Mouse (Mus musculus) testis, adult 2 months (tissue): ENCODE results near the gene Inpp4b. TPM values are rescaled to one million over a fixed set of nuclear protein-coding genes. Genes with fewer than 3 reads are reported as not detected.
A peak's percentile ranks its signal among the peaks of the same experiment; 100 is the strongest.

ENCODE experiments used
- H3K27ac ChIP-seq: fragments of 200-500 bp; 2 replicates; pipeline ENCODE4 v1.5.1; 2012; ENCODE audit warnings: low read depth, low read length; ENCODE audit not compliant: control insufficient read depth, insufficient read depth
- H3K27me3 ChIP-seq: fragments of 200-500 bp; 2 replicates; pipeline ENCODE4 v1.6.1; 2012; ENCODE audit warnings: mild to moderate bottlenecking, low read length, moderate library complexity; ENCODE audit not compliant: control insufficient read depth, insufficient read depth
- H3K36me3 ChIP-seq: fragments of 200-500 bp; 2 replicates; pipeline ENCODE4 v1.6.1; 2012; ENCODE audit warnings: mild to moderate bottlenecking, low read length; ENCODE audit not compliant: control insufficient read depth, insufficient read depth
- H3K4me1 ChIP-seq: fragments of 200-500 bp; 2 replicates; pipeline ENCODE4 v1.6.1; 2012; ENCODE audit warnings: low read length; ENCODE audit not compliant: control insufficient read depth, insufficient read depth
- H3K4me3 ChIP-seq: fragments of 200-500 bp; 2 replicates; pipeline ENCODE4 v1.5.1; 2012; ENCODE audit warnings: low read depth, mild to moderate bottlenecking, low read length, moderate library complexity, mixed read lengths; ENCODE audit not compliant: control insufficient read depth
- CTCF ChIP-seq: fragments of 200-500 bp; IDR thresholded peaks from 2 replicates; pipeline ENCODE4 v1.5.1; 2012; ENCODE audit warnings: low read depth, mild to moderate bottlenecking, inconsistent platforms, low read length, moderate library complexity; ENCODE audit not compliant: control insufficient read depth, insufficient read depth, insufficient replicate concordance
- POLR2A ChIP-seq: fragments of 200-500 bp; IDR thresholded peaks from 2 replicates; pipeline ENCODE4 v1.6.1; 2012; ENCODE audit warnings: low read depth, mild to moderate bottlenecking, inconsistent platforms, low read length, moderate library complexity; ENCODE audit not compliant: control insufficient read depth
- polyA plus RNA-seq: library from polyadenylated mRNA; depleted of rRNA; stranded (reverse); fragments of >200 nt; gene quantifications from 2 replicates; pipeline ENCODE4 v1.2.3, GENCODE M21; 2012

Gene Inpp4b
- polyA plus RNA-seq, 1 experiment: 2.3 TPM

DNA sequence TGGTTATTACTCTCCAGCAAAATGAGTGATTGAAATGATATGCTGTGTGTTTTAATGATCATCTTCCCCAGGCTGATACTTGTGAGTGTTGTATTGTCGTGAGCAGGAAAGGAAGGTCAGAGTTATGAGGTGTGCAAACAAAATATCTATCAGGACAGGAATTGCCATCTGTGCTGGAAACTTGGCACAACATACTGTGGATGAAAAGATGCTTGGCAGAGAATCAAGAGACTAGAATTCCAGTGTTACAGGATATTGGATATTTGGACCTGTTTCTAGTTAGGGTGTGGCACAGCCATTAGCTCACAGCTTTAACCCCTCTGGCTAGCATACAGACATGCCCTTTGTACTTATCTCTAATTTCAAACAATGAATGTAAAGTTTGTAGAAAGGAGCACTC lies 507.6 kb downstream of the Inpp4b start:
- Histone ChIP-seq H3K36me3 (no peaks in the 10 kb centered on the region), H3K27ac (no peak overlapping the region), H3K27me3 (no peaks in the 10 kb centered on the region), H3K4me3 (no peak overlapping the region), H3K4me1 (no peaks in the 10 kb centered on the region)
- TF ChIP-seq CTCF: no peak
- TF ChIP-seq POLR2A: no peak

DNA sequence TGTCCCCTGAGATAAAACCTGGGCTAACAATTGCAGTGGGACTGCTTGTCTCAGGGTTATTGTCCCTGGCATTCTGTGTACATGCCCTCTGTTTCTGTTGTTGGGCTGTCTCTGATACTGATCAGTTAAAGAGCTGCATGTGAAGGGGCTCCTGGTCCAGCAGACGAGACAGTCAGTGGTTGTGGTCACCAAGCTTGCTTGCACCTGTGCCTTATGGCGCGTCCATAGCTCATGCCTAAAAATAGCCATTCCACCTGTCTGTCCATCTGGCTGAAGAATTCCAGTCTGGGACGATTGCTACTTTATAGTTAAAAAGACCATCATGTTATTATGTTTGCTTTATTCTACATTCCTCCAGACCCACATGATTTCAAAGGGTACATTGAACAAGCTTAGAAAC lies 510.8 kb downstream of the Inpp4b start:
- H3K27ac ChIP-seq: no peak overlapping the region
- H3K4me1 ChIP-seq: no peaks in the 10 kb centered on the region; the same call in 1 of the 2 replicates
- TF ChIP-seq CTCF: no peak
- no peaks in the 10 kb centered on the region for H3K27me3 ChIP-seq
- H3K4me3 ChIP-seq: no peak overlapping the region
- no peaks in the 10 kb centered on the region for H3K36me3 ChIP-seq

DNA sequence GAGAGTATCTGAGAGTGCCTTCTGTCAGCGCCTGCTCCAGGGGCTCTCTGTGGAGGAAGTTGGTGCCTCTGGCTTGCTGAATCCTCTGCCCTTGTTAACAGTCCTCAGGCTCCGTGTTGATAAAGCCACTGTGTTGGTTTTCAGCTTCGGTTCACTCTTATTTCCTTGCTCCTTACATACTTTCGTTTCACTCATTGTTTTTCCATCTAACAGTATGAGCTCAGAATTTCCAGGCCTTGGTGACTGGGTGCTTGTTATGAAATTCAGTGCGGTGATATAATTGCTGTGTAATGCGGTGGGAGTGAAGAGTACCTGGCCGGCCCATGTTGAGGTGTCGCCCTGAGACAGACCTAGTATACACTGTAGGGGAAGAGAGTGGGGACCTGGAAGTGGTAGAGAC lies 512.2 kb downstream of the Inpp4b start:
- Histone ChIP-seq H3K4me1 (no peaks in the 10 kb centered on the region; the same call in 1 of the 2 replicates), H3K27me3 (no peaks in the 10 kb centered on the region), H3K4me3 (no peak overlapping the region), H3K36me3 (no peaks in the 10 kb centered on the region), H3K27ac (no peak overlapping the region)
- TF ChIP-seq POLR2A: no peak
- no peak for TF ChIP-seq CTCF

DNA sequence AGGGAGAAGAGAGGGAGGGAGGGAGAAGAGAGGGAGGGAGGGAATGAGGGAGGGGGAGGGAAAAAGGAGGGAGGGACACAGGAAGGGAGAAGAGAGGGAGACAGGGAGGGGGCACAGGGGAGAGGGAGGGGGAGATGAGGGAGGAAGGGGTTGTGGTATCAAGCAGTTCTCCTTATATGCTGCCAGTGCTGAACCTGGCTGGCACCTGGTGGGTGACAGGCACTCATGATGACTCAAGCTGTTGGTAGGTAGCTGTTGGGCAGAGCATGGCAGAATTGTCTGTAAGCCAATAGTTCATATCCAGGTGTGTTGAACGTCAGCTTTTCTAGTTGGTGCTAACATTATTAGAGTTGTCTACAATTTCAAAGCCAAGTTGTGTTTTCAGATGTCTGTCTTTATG lies 512.7 kb downstream of the Inpp4b start:
- TF ChIP-seq CTCF (no peak), POLR2A (no peak)
- no peak overlapping the region for H3K4me3 ChIP-seq
- no peaks in the 10 kb centered on the region; the same call in 1 of the 2 replicates for H3K4me1 ChIP-seq
- no peaks in the 10 kb centered on the region for H3K27me3 ChIP-seq
- no peaks in the 10 kb centered on the region for H3K36me3 ChIP-seq
- no peak overlapping the region for H3K27ac ChIP-seq

DNA sequence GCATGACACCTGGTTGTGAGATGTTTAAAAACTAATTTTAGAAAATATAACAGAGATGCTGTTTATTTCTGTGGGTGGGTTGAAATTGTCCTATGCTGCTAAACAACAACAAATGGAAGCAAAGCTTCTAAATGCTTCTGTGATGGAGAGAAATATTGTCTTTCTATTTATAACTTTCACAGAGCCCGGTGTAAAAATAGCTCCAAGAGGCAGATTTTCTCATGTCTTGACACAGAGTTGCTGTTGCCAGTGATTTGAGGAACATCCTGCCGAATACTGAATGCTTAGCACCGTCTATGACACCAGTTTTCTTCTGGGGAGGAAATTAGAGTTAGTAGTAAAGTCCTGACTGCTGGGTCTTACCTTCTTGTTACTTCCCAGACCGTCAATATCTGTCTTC lies 513.8 kb downstream of the Inpp4b start:
- Histone ChIP-seq H3K27me3 (no peaks in the 10 kb centered on the region), H3K36me3 (no peaks in the 10 kb centered on the region), H3K27ac (no peak overlapping the region), H3K4me1 (no peaks in the 10 kb centered on the region; the same call in 1 of the 2 replicates), H3K4me3 (no peak overlapping the region)
- TF ChIP-seq POLR2A (no peak), CTCF (no peak)

DNA sequence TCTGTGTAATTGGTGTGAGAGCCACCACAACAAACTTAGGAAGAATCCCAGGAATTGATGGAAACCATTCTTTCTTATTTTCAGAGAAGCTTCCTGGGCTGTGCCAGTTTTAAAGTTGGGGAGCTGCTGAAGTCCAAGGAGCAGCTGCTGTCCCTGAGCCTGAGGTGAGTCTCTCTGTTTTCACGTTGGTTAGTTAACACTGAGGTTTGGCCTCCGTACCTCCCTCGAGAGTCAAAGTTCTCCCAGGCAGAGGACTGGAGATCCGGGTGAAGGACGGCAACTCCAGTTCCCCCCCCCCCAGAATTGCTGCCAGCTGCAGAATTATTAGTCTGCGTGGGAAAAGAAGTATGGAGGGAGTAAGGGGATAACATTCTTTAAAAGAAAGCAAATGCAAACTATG lies 514.3 kb downstream of the Inpp4b start:
- H3K4me1 ChIP-seq: no peaks in the 10 kb centered on the region; the same call in 1 of the 2 replicates
- H3K36me3 ChIP-seq: no peaks in the 10 kb centered on the region
- H3K4me3 ChIP-seq: peak overlapping the region; percentile 61
- TF ChIP-seq POLR2A: no peak
- no peak for TF ChIP-seq CTCF
- H3K27me3 ChIP-seq: no peaks in the 10 kb centered on the region
- no peak overlapping the region for H3K27ac ChIP-seq

DNA sequence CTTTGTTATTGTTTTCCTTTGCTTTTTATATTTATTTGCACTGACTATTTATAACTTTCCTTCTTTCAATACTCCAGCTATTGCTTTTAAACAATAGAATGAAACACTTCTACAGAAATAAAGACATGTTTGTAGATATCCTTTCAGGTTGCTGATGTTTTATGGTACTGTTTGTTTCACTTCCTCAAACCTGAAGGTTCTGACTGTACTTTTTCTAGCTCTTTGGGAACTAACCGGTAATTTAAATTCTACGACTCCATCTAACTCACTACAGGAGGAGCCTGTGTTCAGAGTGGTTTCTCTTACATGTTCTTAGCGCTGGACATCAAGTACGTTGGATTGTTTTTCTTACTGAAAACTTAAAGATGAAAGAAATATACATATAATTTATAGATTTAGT lies 516.0 kb downstream of the Inpp4b start:
- Histone ChIP-seq H3K4me1 (no peaks in the 10 kb centered on the region; the same call in 1 of the 2 replicates), H3K27me3 (no peaks in the 10 kb centered on the region), H3K36me3 (no peaks in the 10 kb centered on the region), H3K4me3 (no peak overlapping the region), H3K27ac (no peak overlapping the region)
- TF ChIP-seq POLR2A: no peak
- TF ChIP-seq CTCF: no peak

DNA sequence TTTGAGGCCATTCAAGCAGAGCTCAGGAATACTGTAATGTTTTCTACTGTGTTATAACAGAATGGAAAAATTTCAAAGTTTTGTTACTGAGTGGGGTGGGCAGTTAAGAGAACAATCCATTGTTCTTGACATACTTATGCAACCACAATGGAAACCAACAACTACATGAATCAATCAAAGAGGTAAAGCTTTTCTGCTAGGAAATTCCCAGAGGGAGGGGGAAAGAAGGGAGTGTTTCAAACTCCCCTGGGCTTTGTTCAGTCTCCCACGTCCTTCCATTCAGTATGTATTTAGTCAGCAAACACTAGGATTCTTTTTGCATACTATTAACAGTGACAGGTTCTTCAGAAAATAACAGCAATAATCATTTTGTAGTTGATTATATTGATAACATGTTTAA lies 517.4 kb downstream of the Inpp4b start:
- H3K27ac ChIP-seq: no peak overlapping the region
- no peaks in the 10 kb centered on the region for H3K27me3 ChIP-seq
- H3K4me1 ChIP-seq: no peaks in the 10 kb centered on the region; the same call in 1 of the 2 replicates
- H3K36me3 ChIP-seq: no peaks in the 10 kb centered on the region
- no peak overlapping the region for H3K4me3 ChIP-seq
- TF ChIP-seq POLR2A (no peak), CTCF (no peak)
